Mouse (Mus musculus): ENCODE data around the gene 4933421I07Rik. TPM values are rescaled to one million over a fixed set of nuclear protein-coding genes. Genes with fewer than 3 reads are reported as not detected.

The 4933421I07Rik gene
- not detected in 2 replicates for total RNA-seq (2023)

DNA sequence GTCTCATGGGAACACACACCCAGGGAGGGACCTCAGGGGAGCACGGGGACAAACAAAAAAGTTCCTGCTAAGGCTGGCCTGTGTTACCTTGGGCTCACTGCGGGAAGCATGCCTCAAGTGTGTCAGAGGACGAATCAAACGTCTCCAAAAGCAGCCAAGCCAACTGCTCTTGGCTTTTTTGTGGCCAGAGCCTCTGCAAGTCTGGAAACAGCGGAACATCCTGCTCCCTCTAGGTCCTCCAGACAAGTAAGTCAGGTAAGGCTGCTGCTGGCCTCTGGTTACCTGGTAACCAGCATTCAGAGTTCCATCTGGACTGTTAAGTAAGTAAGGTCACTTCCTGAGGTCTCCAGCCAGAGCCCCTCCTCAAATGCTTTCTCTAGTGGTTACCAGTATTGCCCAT lies at the start of gene 4933421I07Rik:
4933421I07Rik (minus strand) TSS at position 271 of the 400 bp plus-strand sequence.

Other genes starting within 250 kb of the 4933421I07Rik start
- not detected in 2 replicates for gene Vmn2r61, start 188.1 kb downstream of the 4933421I07Rik start, total RNA-seq (2023)
- gene Zfp141, start 57.6 kb upstream of the 4933421I07Rik start, total RNA-seq (2023): 15.9 and 19.6 TPM in 2 replicates
- not detected in 2 replicates for gene Gm21028, start 130.5 kb upstream of the 4933421I07Rik start, total RNA-seq (2023)
- gene Zfp977, start 144.4 kb upstream of the 4933421I07Rik start, total RNA-seq (2023): not detected in 2 replicates
- gene Zfp976, start 194.5 kb upstream of the 4933421I07Rik start, total RNA-seq (2023): 0.11 and 0.51 TPM in 2 replicates
- gene Zfp975, start 244.6 kb upstream of the 4933421I07Rik start, total RNA-seq (2023): 0.41 and 0.73 TPM in 2 replicates